Mouse (Mus musculus) C2C12 (cell line): ENCODE data around the gene Pate2.

Experiments used
- CTCF ChIP-seq: IDR thresholded peaks from one replicate; pipeline ENCODE4 v1.5.1; 2011; ENCODE audit not compliant: control insufficient read depth, insufficient read depth, insufficient read length
- FOSL1 ChIP-seq: IDR thresholded peaks from one replicate; pipeline ENCODE4 v1.8.0; 2011; ENCODE audit warnings: mild to moderate bottlenecking, low read length; ENCODE audit not compliant: poor library complexity, insufficient read depth, severe bottlenecking
- MYOG ChIP-seq: IDR thresholded peaks from one replicate; pipeline ENCODE4 v1.6.1; 2011; ENCODE audit not compliant: control insufficient read depth, insufficient read length; ENCODE audit errors: extremely low read depth

- no peak for TF ChIP-seq CTCF
- no peak for TF ChIP-seq MYOG
- TF ChIP-seq FOSL1 = peak; percentile 75
These were observed 116.9 kb downstream of the Pate2 start, which contains the start of gene Pate1 for GRCm38 (mm10) chr9:35687013-35687412.
